Mouse (Mus musculus): ENCODE measurements around the gene Rhox2a. TPM values are rescaled to one million over a fixed set of nuclear protein-coding genes. Genes with fewer than 3 reads are reported as not detected.
"Not testable (repeated sequence)": the region's sequence is repeated elsewhere in the genome, so short reads cannot be mapped to it uniquely, and the experiment has no call there.

The Rhox2a gene
- total RNA-seq (2021): not detected

GRCm38 (mm10) chrX:37244676-37245075 is at the start of gene Rhox2a:
Rhox2a (plus strand) TSS chrX:37244976.
- DNase-seq (ENCODE audit: extremely low spot score in 1 of 2, low spot score in 1 of 2): not testable (repeated sequence)

GRCm38 (mm10) chrX:37198676-37199075 is 46.1 kb upstream of the Rhox2a start:
- no peak for DNase-seq (ENCODE audit: extremely low spot score in 1 of 2, low spot score in 1 of 2)

- no peak for DNase-seq (ENCODE audit: extremely low spot score in 1 of 2, low spot score in 1 of 2)
Observed at GRCm38 (mm10) chrX:37210941-37211340, 33.8 kb upstream of the Rhox2a start, which contains the start of gene Gm9. Gm9 (minus strand) TSS chrX:37211041.

GRCm38 (mm10) chrX:37222158-37222557 is 22.6 kb upstream of the Rhox2a start, which contains the start of gene Rhox1:
Rhox1 (minus strand) TSS chrX:37222258.
- DNase-seq (ENCODE audit: extremely low spot score in 1 of 2, low spot score in 1 of 2): not testable (repeated sequence)

- DNase-seq (ENCODE audit: extremely low spot score in 1 of 2, low spot score in 1 of 2): not testable (repeated sequence)
Observed at GRCm38 (mm10) chrX:37249619-37250018, 4.8 kb downstream of the Rhox2a start, which contains the start of gene Rhox3a. Rhox3a (plus strand) TSS chrX:37249919.

GRCm38 (mm10) chrX:37265038-37265437 is 20.3 kb downstream of the Rhox2a start, which contains the start of gene Rhox4a:
Rhox4a (plus strand) TSS chrX:37265338.
- not testable (repeated sequence) for DNase-seq (ENCODE audit: extremely low spot score in 1 of 2, low spot score in 1 of 2)

Other genes with a start within 250 kb of the Rhox2a start
- gene Sowahd, start 196.1 kb upstream of the Rhox2a start, total RNA-seq (2021): not detected
- 100 to 1,000 TPM; 227 to 274 TPM for gene Rpl39, start 159.6 kb upstream of the Rhox2a start, total RNA-seq (2021)
- 10 to 100 TPM; 16.0 to 20.3 TPM for gene Upf3b, start 134.7 kb upstream of the Rhox2a start, total RNA-seq (2021)
- 10 to 100 TPM; 12.1 to 17.4 TPM for gene Nkap, start 118.2 kb upstream of the Rhox2a start, total RNA-seq (2021)
- gene Akap14, start 76.1 kb upstream of the Rhox2a start, total RNA-seq (2021): not detected
- gene Ndufa1, start 53.8 kb upstream of the Rhox2a start, total RNA-seq (2021): 100 to 1,000 TPM; 225 to 256 TPM
- 1 to 10 TPM; 7.3 TPM for gene Rnf113a1, start 53.7 kb upstream of the Rhox2a start, total RNA-seq (2021)
- not detected for gene Gm9, start 33.9 kb upstream of the Rhox2a start, total RNA-seq (2021)
- gene Rhox1, start 22.7 kb upstream of the Rhox2a start, total RNA-seq (2021): not detected
- not detected for gene Rhox3a, start 4.9 kb downstream of the Rhox2a start, total RNA-seq (2021)
- not detected for gene Rhox4a, start 20.4 kb downstream of the Rhox2a start, total RNA-seq (2021)
- gene Rhox3a2, start 135.1 kb downstream of the Rhox2a start, total RNA-seq (2021): not detected
- gene Rhox4a2, start 145.9 kb downstream of the Rhox2a start, total RNA-seq (2021): not detected
- not detected for gene Rhox2b, start 167.1 kb downstream of the Rhox2a start, total RNA-seq (2021)
- not detected for gene Rhox4b, start 187.5 kb downstream of the Rhox2a start, total RNA-seq (2021)
- gene Rhox2c, start 208.7 kb downstream of the Rhox2a start, total RNA-seq (2021): not detected
- not detected for gene Rhox3c, start 213.6 kb downstream of the Rhox2a start, total RNA-seq (2021)
- gene Rhox4c, start 235.4 kb downstream of the Rhox2a start, total RNA-seq (2021): not detected
- gene Rhox2d, start 248.5 kb downstream of the Rhox2a start, total RNA-seq (2021): not detected